Mouse (Mus musculus): ENCODE measurements around the gene Zfp276. TPM values are rescaled to one million over a fixed set of nuclear protein-coding genes. Genes with fewer than 3 reads are reported as not detected.

Gene Zfp276
- polyA plus RNA-seq, 2 experiments, result 19.9 to 44.2 TPM

DNA sequence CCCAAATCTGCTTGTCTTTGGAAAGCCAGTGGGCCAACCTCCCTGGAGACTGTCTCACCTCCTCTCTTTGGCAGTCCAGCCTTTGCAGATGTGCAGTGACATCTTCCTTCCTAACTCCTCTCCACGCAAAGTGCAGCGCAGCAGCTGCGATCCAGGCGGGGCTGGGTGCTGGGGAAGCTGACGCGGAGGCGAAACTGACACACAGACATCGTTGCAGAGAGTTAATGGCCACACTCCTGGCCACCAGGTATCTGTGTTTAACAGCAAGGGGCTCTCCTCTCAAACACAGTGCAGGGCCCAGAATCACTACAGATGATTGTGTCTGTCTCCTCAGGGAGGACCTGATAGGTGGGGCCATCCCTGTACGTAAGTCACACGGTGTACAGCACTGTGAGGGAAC lies 17.2 kb downstream of the Zfp276 start:
- no peak for ATAC-seq (ENCODE audit: low FRiP score, low read depth)
- H3K27me3 ChIP-seq (ENCODE audit: control insufficient read depth, insufficient read depth, low read length), result no peaks in the 10 kb centered on the region
- no peaks in the 10 kb centered on the region for H3K9me3 ChIP-seq (ENCODE audit: control insufficient read depth, low read length)
- H3K4me2 ChIP-seq (replicated peaks; ENCODE audit: low read depth, low read length, severe bottlenecking), result no peak overlapping the region
- WGBS, result 85% methylated on average over 10 of the region's 10 CpGs
- no peak overlapping the region for H3K27ac ChIP-seq (replicated peaks; ENCODE audit: low read depth, low read length)
- H3K9ac ChIP-seq (ENCODE audit: low read depth, low read length, severe bottlenecking), result no peak overlapping the region
- no peak for DNase-seq (ENCODE audit: low spot score)
- no peak for TF ChIP-seq POLR2A (IDR thresholded peaks at IDR 0.05; ENCODE audit: borderline replicate concordance, extremely low read depth, insufficient read depth, insufficient read length)
- no peaks in the 10 kb centered on the region for H3K4me1 ChIP-seq (ENCODE audit: control insufficient read depth, insufficient read depth, low read length)
- H3K4me3 ChIP-seq (replicated peaks; ENCODE audit: low read length), result no peak overlapping the region
- peaks cover 44% of the 10 kb centered on the region for H3K36me3 ChIP-seq (ENCODE audit: control insufficient read depth, insufficient read depth, low read length)

DNA sequence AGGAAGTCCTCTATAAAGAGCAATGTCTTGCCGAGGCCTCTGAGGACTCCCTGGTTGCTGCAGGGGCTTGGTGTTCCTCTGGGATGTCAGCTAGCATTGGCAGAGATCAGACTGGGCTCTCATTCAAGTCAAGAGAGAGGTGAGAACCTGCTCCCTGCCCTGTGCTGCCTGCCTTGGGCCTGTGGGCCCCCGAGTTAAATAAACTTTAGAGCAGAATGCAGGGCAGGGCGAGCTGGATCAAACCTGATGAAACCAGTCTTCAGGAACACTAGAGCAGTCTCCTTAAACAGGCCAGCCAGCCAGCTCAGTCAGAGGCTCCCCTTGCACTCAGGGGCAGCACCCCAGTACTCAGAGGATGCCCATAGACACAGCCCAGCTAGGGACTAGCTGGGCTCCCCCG lies 17.9 kb downstream of the Zfp276 start:
- ATAC-seq (ENCODE audit: low FRiP score, low read depth) (no peak), DNase-seq (ENCODE audit: low spot score) (no peak)
- H3K4me3 ChIP-seq (replicated peaks; ENCODE audit: low read length), result no peak overlapping the region
- 92% methylated on average over 4 of the region's 4 CpGs for WGBS
- H3K9ac ChIP-seq (ENCODE audit: low read depth, low read length, severe bottlenecking), result no peak overlapping the region
- no peak overlapping the region for H3K4me2 ChIP-seq (replicated peaks; ENCODE audit: low read depth, low read length, severe bottlenecking)
- H3K9me3 ChIP-seq (ENCODE audit: control insufficient read depth, low read length), result no peaks in the 10 kb centered on the region
- peaks cover 41% of the 10 kb centered on the region for H3K36me3 ChIP-seq (ENCODE audit: control insufficient read depth, insufficient read depth, low read length)
- H3K27me3 ChIP-seq (ENCODE audit: control insufficient read depth, insufficient read depth, low read length), result no peaks in the 10 kb centered on the region
- H3K4me1 ChIP-seq (ENCODE audit: control insufficient read depth, insufficient read depth, low read length), result no peaks in the 10 kb centered on the region
- no peak for TF ChIP-seq POLR2A (IDR thresholded peaks at IDR 0.05; ENCODE audit: borderline replicate concordance, extremely low read depth, insufficient read depth, insufficient read length)
- H3K27ac ChIP-seq (replicated peaks; ENCODE audit: low read depth, low read length), result no peak overlapping the region

DNA sequence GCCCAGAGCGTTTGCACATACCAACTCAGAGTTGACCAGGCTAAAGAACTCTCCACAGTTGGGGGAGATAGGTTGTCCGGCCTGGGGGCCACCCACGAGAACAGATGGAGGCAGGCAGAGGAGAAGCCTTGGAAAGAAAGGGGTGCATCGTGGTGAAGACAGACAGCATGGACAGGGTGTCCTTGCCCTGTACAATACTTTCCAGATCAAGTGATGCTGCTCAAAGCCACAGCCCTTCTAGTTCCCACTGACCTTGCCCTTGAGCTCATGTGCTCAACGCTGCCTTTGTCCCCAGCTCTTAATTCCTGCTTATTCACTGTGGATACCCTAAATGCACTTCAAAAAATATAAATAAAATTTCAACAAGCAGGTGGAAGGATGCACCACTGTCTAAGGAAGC lies 20.5 kb downstream of the Zfp276 start:
- Histone ChIP-seq H3K27ac (replicated peaks; ENCODE audit: low read depth, low read length) (no peak overlapping the region), H3K27me3 (ENCODE audit: control insufficient read depth, insufficient read depth, low read length) (no peaks in the 10 kb centered on the region), H3K4me3 (replicated peaks; ENCODE audit: low read length) (no peak overlapping the region), H3K4me1 (ENCODE audit: control insufficient read depth, insufficient read depth, low read length) (no peaks in the 10 kb centered on the region), H3K4me2 (replicated peaks; ENCODE audit: low read depth, low read length, severe bottlenecking) (no peak overlapping the region), H3K9ac (ENCODE audit: low read depth, low read length, severe bottlenecking) (no peak overlapping the region), H3K9me3 (ENCODE audit: control insufficient read depth, low read length) (no peaks in the 10 kb centered on the region), H3K36me3 (ENCODE audit: control insufficient read depth, insufficient read depth, low read length) (peaks cover 21% of the 10 kb centered on the region)
- 87% methylated on average over 5 of the region's 5 CpGs for WGBS
- no peak for DNase-seq (ENCODE audit: low spot score)
- TF ChIP-seq POLR2A (IDR thresholded peaks at IDR 0.05; ENCODE audit: borderline replicate concordance, extremely low read depth, insufficient read depth, insufficient read length), result no peak
- no peak for ATAC-seq (ENCODE audit: low FRiP score, low read depth)

DNA sequence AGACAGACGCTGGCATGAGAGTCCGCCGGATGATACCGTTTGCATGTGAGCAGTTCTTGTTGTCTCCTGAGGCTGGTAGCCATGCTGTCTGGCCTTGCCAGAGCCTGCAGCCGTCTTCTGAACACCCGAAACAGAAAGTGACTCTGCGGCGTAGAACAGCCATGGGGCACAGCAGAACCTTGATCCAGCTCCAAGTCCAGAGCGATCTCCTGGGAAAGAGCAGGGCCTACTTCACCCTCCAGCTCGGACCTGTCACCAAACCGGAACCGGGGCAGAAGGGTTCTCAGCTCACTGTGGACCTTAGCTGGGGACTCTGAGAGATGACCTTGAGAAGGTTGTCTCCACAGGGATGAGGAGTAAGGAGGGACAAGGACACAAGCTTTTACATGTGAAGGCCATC lies 21.1 kb downstream of the Zfp276 start:
- Histone ChIP-seq H3K27ac (replicated peaks; ENCODE audit: low read depth, low read length) (no peak overlapping the region), H3K4me3 (replicated peaks; ENCODE audit: low read length) (no peak overlapping the region), H3K9ac (ENCODE audit: low read depth, low read length, severe bottlenecking) (no peak overlapping the region), H3K9me3 (ENCODE audit: control insufficient read depth, low read length) (no peaks in the 10 kb centered on the region), H3K36me3 (ENCODE audit: control insufficient read depth, insufficient read depth, low read length) (peaks cover 14% of the 10 kb centered on the region), H3K4me2 (replicated peaks; ENCODE audit: low read depth, low read length, severe bottlenecking) (no peak overlapping the region), H3K4me1 (ENCODE audit: control insufficient read depth, insufficient read depth, low read length) (no peaks in the 10 kb centered on the region), H3K27me3 (ENCODE audit: control insufficient read depth, insufficient read depth, low read length) (no peaks in the 10 kb centered on the region)
- TF ChIP-seq POLR2A (IDR thresholded peaks at IDR 0.05; ENCODE audit: borderline replicate concordance, extremely low read depth, insufficient read depth, insufficient read length), result no peak
- ATAC-seq (ENCODE audit: low FRiP score, low read depth) (no peak), DNase-seq (ENCODE audit: low spot score) (no peak)
- WGBS, result 94% methylated on average over 12 of the region's 12 CpGs

DNA sequence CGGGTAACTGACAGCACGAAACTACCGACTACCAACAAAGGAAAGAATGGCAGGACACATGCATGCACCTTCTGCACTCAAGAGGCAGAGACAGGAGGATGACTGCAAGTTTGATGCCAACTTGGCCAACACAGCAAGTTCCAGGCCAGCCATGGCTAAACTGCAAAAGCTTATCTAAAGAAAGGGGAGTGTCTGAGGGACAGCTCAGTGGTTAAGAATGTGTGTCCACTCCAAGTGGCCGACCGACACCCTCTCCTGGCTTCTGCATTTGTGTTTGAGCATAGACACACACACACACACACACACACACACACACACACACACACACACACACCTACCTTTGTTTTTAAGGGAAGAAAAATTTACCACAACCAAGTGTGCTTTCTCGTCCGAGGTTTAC lies 24.4 kb downstream of the Zfp276 start:
- H3K9ac ChIP-seq (ENCODE audit: low read depth, low read length, severe bottlenecking), result no peak overlapping the region
- ATAC-seq (ENCODE audit: low FRiP score, low read depth), result no peak
- 71% methylated on average over 7 of the region's 7 CpGs for WGBS

DNA sequence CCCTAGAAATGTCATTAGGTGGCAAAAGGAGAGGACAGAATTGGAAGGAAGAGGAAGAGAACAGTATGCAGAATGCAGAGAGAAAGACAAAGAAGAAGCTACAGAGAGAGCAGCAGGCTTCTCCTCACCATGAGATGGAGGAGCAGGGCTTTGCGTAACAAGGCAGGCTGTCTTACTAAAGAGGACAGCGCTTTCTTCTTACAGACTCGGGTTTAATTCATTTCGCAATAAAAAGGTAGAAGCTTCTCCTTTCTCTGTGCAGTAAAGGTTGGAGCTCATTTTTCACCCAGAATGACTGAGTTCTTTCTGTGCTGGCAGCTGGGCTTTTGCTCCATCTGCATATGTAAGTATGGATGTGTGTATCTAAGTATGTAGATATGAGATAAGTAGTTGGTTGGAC lies 25.8 kb downstream of the Zfp276 start:
- Histone ChIP-seq H3K4me2 (replicated peaks; ENCODE audit: low read depth, low read length, severe bottlenecking) (no peak overlapping the region), H3K27ac (replicated peaks; ENCODE audit: low read depth, low read length) (no peak overlapping the region), H3K4me3 (replicated peaks; ENCODE audit: low read length) (no peak overlapping the region), H3K9ac (ENCODE audit: low read depth, low read length, severe bottlenecking) (no peak overlapping the region), H3K9me3 (ENCODE audit: control insufficient read depth, low read length) (no peaks in the 10 kb centered on the region), H3K27me3 (ENCODE audit: control insufficient read depth, insufficient read depth, low read length) (no peaks in the 10 kb centered on the region), H3K36me3 (ENCODE audit: control insufficient read depth, insufficient read depth, low read length) (peaks cover 15% of the 10 kb centered on the region; the same call in 1 of the 2 replicates), H3K4me1 (ENCODE audit: control insufficient read depth, insufficient read depth, low read length) (no peaks in the 10 kb centered on the region)
- DNase-seq (ENCODE audit: low spot score) (no peak), ATAC-seq (ENCODE audit: low FRiP score, low read depth) (no peak)
- no peak for TF ChIP-seq POLR2A (IDR thresholded peaks at IDR 0.05; ENCODE audit: borderline replicate concordance, extremely low read depth, insufficient read depth, insufficient read length)
- 88% methylated on average over 4 of the region's 4 CpGs for WGBS

More for the DNA sequence above, 24.4 kb downstream of the Zfp276 start:
- H3K4me3 ChIP-seq (replicated peaks; ENCODE audit: low read length), result no peak overlapping the region
- H3K4me2 ChIP-seq (replicated peaks; ENCODE audit: low read depth, low read length, severe bottlenecking), result no peak overlapping the region
- no peaks in the 10 kb centered on the region for H3K9me3 ChIP-seq (ENCODE audit: control insufficient read depth, low read length)
- H3K4me1 ChIP-seq (ENCODE audit: control insufficient read depth, insufficient read depth, low read length), result no peaks in the 10 kb centered on the region
- no peaks in the 10 kb centered on the region for H3K27me3 ChIP-seq (ENCODE audit: control insufficient read depth, insufficient read depth, low read length)
- no peak for DNase-seq (ENCODE audit: low spot score)
- no peak overlapping the region for H3K27ac ChIP-seq (replicated peaks; ENCODE audit: low read depth, low read length)
- peaks cover 15% of the 10 kb centered on the region; the same call in 1 of the 2 replicates for H3K36me3 ChIP-seq (ENCODE audit: control insufficient read depth, insufficient read depth, low read length)
- TF ChIP-seq POLR2A (IDR thresholded peaks at IDR 0.05; ENCODE audit: borderline replicate concordance, extremely low read depth, insufficient read depth, insufficient read length), result no peak
